Mouse (Mus musculus) embryonic fibroblast, embryonic 13.5 days (primary cell): Measurements from ENCODE around the gene Ndel1.

ENCODE experiments used
- CTCF ChIP-seq: IDR thresholded peaks from 2 replicates; pipeline ENCODE4 v1.5.1; 2011; ENCODE audit warnings: mild to moderate bottlenecking, control low read depth, low read length, moderate library complexity, borderline replicate concordance; ENCODE audit not compliant: insufficient read depth
- POLR2A ChIP-seq: IDR thresholded peaks from 2 replicates; pipeline ENCODE4 v1.6.1; 2011; ENCODE audit warnings: low read depth, mild to moderate bottlenecking, control low read depth, low read length, moderate library complexity

GRCm38 (mm10) chr11:68899815-68900214 is 28.2 kb upstream of the Ndel1 start:
- TF ChIP-seq CTCF (no peak), POLR2A (no peak)
